Mouse (Mus musculus) duodenum, adult 2 months (tissue): ENCODE results near the gene Pcnx3. TPM values are rescaled to one million over a fixed set of nuclear protein-coding genes. Genes with fewer than 3 reads are reported as not detected.

Source experiments
- polyA plus RNA-seq: library from polyadenylated mRNA; depleted of rRNA; stranded (reverse); fragments of >200 nt; gene quantifications from 2 replicates; pipeline ENCODE4 v1.2.3, GENCODE M21; 2012; ENCODE audit warnings: low replicate concordance; rRNA removed

The Pcnx3 gene
- 123 and 125 TPM in 2 replicates for polyA plus RNA-seq

GRCm38 (mm10) chr19:5688200-5689087 lies at the start of gene Pcnx3, which contains the start of gene Map3k11:
Pcnx3 (minus strand) TSS chr19:5688908.
Map3k11 (plus strand) TSS chr19:5688742.

GRCm38 (mm10) chr19:5729444-5729815 lies 40.7 kb upstream of the Pcnx3 start, which contains the start of gene Fam89b:
Fam89b (minus strand) TSS chr19:5729653.

DNA sequence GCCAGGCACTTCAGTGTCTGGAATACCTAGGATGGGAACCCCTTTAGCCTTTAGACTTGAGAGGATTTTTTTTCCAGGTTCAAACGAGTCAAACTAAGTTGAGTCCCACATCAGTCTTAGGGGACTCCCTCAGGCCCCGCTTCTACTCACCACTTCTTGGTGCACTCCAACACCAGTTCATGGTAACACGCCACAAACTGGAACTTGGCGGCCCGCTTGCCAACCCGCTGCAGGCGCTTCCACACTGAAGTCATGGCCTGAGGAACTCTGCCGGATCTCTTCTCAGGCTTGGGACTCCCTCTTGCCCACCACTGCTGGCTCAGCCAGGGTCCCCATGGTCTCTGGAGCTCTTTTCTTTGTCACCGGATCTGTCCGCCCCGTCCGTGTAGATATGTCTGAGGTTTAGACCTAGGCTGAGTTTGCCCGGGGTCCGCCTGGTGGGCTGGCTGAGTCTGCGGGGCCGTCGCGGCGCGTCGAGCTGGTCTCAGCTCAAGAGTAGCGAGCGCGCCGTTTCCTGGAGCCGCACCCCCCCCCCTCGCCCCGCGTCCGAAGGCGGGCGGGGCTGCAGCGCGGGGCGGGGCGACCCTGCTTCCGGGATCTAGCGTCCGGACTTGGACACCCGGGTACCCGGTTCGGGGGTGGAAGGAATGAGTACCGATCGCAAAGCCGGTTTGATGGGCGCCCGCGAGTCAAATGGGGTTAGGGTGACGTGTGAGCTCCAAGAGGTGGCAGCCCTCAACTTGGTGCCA lies 37.2 kb upstream of the Pcnx3 start, which contains the start of gene Ehbp1l1:
Ehbp1l1 (minus strand) TSS at position 551 of the 749 bp plus-strand sequence.

DNA sequence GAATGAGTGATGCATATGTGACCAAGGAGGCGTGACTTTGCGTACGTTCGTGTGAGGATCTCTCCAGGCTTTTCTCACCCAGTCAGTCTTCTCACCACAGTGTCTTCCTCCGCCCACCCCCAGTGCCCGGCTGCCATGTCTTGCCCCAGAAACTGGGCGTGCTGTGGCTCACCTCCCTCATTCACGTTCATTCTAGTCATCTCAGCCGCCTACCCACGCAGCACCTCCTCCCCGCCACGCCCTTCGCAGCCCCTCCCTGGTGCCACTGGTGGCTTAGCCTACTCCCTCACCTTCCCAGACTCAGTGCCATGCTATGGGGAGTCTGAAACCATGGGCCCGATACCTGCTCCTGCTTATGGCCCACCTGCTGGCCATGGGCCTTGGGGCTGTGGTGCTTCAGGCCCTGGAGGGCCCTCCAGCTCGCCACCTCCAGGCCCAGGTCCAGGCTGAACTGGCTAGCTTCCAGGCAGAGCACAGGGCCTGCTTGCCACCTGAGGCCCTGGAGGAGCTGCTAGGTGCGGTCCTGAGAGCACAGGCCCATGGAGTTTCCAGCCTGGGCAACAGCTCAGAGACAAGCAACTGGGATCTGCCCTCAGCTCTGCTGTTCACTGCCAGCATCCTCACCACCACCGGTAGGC lies 15.6 kb upstream of the Pcnx3 start, which contains the start of gene Kcnk7:
Kcnk7 (plus strand) TSS at position 205 of the 638 bp plus-strand sequence.

DNA sequence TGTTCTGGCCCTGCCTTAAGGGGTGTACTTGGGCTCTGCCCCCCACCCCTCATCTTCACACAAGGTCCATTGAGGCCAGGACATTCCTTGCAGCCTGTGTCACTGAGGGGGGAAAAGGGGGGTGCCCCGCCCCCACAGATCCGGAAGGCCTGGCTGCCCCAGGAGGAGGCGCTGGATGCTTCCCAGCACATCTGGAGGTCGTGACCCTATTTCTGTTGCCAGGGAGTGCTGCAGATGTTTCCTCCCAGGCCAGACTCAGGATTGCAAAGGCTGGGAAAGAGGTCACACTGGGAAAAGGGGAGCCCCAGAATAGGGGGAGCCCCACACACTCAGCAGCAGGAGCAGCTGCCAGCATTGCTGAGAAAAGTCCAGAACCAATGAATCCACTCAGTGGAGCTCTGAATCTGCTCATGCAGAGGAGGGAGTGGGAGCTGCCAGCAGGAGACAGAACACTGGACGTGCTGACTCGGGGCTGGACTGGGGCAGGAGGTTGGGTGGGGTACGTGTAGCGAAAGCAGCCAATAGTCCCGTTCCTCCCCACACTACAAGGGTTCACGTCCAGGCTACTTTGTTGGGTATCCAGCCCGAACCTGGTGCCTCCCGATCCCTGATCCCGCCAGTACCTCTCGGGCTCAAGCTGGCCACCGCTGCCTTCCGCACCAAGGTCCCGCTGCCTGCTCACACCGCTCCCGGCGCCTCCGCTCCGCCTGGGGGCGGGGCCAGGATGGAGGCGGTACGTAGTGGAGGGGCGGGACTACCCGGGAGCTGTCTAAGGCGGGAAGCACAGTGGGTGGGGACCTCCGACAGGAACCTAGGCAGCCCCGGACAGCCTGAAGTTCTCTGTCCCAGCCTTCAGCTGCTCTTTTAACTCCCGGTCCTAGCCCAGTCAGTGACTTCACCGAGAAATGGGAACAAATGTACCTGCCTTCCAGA lies 25.5 kb downstream of the Pcnx3 start, which contains the start of gene Sipa1:
Sipa1 (minus strand) TSS at position 727 of the 933 bp plus-strand sequence.

GRCm38 (mm10) chr19:5637069-5638047 lies 51.4 kb downstream of the Pcnx3 start, which contains the start of gene Rela:
Rela (plus strand) TSS chr19:5637483.

Other genes starting within 250 kb of the Pcnx3 start
- 0.43 and 3.2 TPM in 2 replicates for gene Fosl1, start 241.4 kb downstream of the Pcnx3 start, polyA plus RNA-seq
- 3.0 and 4.1 TPM in 2 replicates for gene Ccdc85b, start 231.0 kb downstream of the Pcnx3 start, polyA plus RNA-seq
- 77.1 and 157 TPM in 2 replicates for gene Fibp, start 228.3 kb downstream of the Pcnx3 start, polyA plus RNA-seq
- gene Ctsw, start 220.4 kb downstream of the Pcnx3 start, polyA plus RNA-seq, result 3.0 and 8.9 TPM in 2 replicates
- gene Efemp2, start 215.0 kb downstream of the Pcnx3 start, polyA plus RNA-seq, result 24.2 and 26.7 TPM in 2 replicates
- 24.4 and 30.3 TPM in 2 replicates for gene Mus81, start 200.5 kb downstream of the Pcnx3 start, polyA plus RNA-seq
- gene Cfl1, start 198.5 kb downstream of the Pcnx3 start, polyA plus RNA-seq, result 354 and 628 TPM in 2 replicates
- 0.19 TPM in 1 of 2 replicates, not detected in the other for gene 1700020D05Rik, start 185.1 kb downstream of the Pcnx3 start, polyA plus RNA-seq
- 2.3 and 3.4 TPM in 2 replicates for gene Snx32, start 178.4 kb downstream of the Pcnx3 start, polyA plus RNA-seq
- gene Ovol1, start 128.3 kb downstream of the Pcnx3 start, polyA plus RNA-seq, result 50.7 and 55.8 TPM in 2 replicates
- gene Ap5b1, start 120.9 kb downstream of the Pcnx3 start, polyA plus RNA-seq, result 27.3 and 37.3 TPM in 2 replicates
- gene Rnaseh2c, start 87.0 kb downstream of the Pcnx3 start, polyA plus RNA-seq, result 55.0 and 64.6 TPM in 2 replicates
- gene Kat5, start 78.7 kb downstream of the Pcnx3 start, polyA plus RNA-seq, result 28.1 and 29.4 TPM in 2 replicates
- gene Rela, start 51.4 kb downstream of the Pcnx3 start, polyA plus RNA-seq, result 63.4 and 69.8 TPM in 2 replicates
- 31.8 and 39.3 TPM in 2 replicates for gene Sipa1, start 25.2 kb downstream of the Pcnx3 start, polyA plus RNA-seq
- 93.9 and 146 TPM in 2 replicates for gene Map3k11, start 166 bp downstream of the Pcnx3 start, polyA plus RNA-seq
- gene Kcnk7, start 15.5 kb upstream of the Pcnx3 start, polyA plus RNA-seq, result 0.49 TPM in 1 of 2 replicates, not detected in the other
- 67.9 and 83.9 TPM in 2 replicates for gene Ehbp1l1, start 37.4 kb upstream of the Pcnx3 start, polyA plus RNA-seq
- 93.2 and 129 TPM in 2 replicates for gene Fam89b, start 40.7 kb upstream of the Pcnx3 start, polyA plus RNA-seq
- gene Ltbp3, start 52.0 kb upstream of the Pcnx3 start, polyA plus RNA-seq, result 22.6 and 31.6 TPM in 2 replicates
- gene Scyl1, start 82.5 kb upstream of the Pcnx3 start, polyA plus RNA-seq, result 42.2 and 55.8 TPM in 2 replicates
- 28.3 and 53.0 TPM in 2 replicates for gene Frmd8, start 186.4 kb upstream of the Pcnx3 start, polyA plus RNA-seq
- 349 and 397 TPM in 2 replicates for gene Slc25a45, start 188.9 kb upstream of the Pcnx3 start, polyA plus RNA-seq
- gene Tigd3, start 205.2 kb upstream of the Pcnx3 start, polyA plus RNA-seq, result 1.5 and 2.8 TPM in 2 replicates
- gene Dpf2, start 224.1 kb upstream of the Pcnx3 start, polyA plus RNA-seq, result 46.6 and 58.0 TPM in 2 replicates
- gene Cdc42ep2, start 235.9 kb upstream of the Pcnx3 start, polyA plus RNA-seq, result 9.9 and 31.6 TPM in 2 replicates